Mouse (Mus musculus): ENCODE data around the gene Acer2. TPM values are rescaled to one million over a fixed set of nuclear protein-coding genes. Genes with fewer than 3 reads are reported as not detected.
"Not testable (repeated sequence)": the region's sequence is repeated elsewhere in the genome, so short reads cannot be mapped to it uniquely, and the experiment has no call there.

Acer2 gene
- 9.4 and 11.3 TPM in 2 replicates for polyA plus RNA-seq (2016; fragmentation: Nextera tagmentation; extraction: Ambion mirVana)

DNA sequence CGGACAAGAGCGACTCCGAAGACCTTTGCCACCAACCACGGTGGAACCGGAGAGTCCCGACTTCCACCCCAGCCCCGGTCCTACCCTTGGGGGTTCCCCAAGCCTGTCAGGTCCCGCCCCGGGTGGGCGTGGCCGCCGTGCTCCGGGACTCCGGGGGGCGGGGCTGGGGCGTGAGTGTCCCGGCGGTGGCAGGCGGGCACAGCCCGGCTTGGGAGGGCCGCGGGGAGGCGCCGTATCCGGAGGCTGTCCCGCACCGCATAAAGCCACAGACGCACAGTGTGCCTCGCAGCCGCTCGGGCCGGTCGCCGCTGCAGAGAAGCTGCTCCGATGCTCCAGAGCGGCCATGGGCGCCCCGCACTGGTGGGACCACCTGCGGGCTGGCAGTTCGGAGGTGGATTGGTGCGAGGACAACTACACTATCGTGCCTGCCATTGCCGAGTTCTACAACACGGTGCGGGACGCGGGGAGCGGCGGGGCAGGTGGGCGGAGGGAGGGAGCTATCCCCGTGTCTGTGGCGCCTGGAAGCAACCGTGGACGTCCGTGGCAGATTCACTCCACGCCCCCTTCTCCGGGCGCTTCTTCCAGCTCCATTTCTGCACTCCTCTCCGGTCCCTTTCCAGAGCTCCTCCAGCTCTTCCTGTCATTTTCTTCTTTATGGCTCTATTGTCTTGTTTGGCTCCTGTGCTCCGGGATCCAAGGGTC lies at the start of gene Acer2:
Gene Acer2, plus strand, starts transcription at position 251 of the 702 bp plus-strand sequence.
- peak; percentile 78 for DNase-seq (ENCODE audit: low spot score)
- Histone ChIP-seq H3K9me3 (no peaks in the 10 kb centered on the region), H3K36me3 (no peaks in the 10 kb centered on the region), H3K4me1 (replicated peaks) (peaks cover 12% of the 10 kb centered on the region; the same call in 1 of the 2 replicates), H3K27ac (peak within 1 kb of the TSS; percentile 81), H3K4me3 (peak within 1 kb of the TSS; percentile 74), H3K27me3 (ENCODE audit: insufficient read depth, poor library complexity, severe bottlenecking) (peaks cover 40% of the 10 kb centered on the region)
- WGBS, result under 1% methylated on average over 60 of the region's 60 CpGs

DNA sequence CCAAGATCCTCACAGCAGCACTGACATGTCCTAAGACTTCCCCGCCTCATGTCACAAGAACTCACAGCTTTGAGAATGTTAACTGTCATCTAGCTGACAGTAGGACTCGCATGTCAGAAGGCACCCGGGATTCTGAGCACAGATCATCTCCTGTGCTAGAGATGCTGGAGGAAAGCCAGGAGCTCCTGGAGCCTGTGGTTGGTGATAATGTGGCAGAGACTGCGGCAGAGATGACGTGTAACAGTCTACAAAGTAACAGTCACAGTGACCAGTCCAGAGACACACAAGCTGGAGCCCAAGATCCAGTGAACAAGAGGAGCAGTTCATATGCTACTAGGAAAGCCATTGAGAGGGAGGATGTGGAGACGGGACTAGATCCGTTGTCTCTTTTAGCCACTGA lies 49.1 kb upstream of the Acer2 start:
- DNase-seq (ENCODE audit: low spot score), result no peak
- H3K36me3 ChIP-seq, result peaks cover 73% of the 10 kb centered on the region
- WGBS, result 92% methylated on average over 7 of the region's 7 CpGs

DNA sequence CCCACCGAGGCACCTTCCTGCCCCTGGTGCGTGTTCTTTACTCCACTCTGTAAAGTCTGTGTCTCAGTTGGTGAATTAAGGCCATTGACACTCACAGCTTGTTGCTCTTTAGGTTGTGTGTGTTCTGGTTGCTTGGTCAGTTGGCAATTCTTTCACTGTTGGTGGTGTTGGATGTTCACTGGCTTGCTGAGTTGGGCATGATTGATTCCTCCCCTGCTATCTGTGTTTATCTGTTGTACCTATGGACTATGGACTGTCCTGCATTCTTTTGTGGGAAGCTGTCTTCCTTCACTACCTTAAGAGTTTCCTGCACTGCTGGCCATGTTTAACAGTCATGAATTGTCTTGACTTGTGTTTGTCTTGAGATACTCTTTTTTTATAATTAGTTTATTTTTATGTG lies 42.3 kb upstream of the Acer2 start:
- peaks cover 72% of the 10 kb centered on the region for H3K36me3 ChIP-seq
- H3K27me3 ChIP-seq (ENCODE audit: insufficient read depth, poor library complexity, severe bottlenecking), result no peaks in the 10 kb centered on the region
- 99% methylated on average over 2 of the region's 2 CpGs for WGBS

More for the DNA sequence above, 49.1 kb upstream of the Acer2 start:
- no peaks in the 10 kb centered on the region for H3K9me3 ChIP-seq
- H3K4me1 ChIP-seq (replicated peaks), result no peaks in the 10 kb centered on the region
- no peak overlapping the region for H3K4me3 ChIP-seq
- H3K27me3 ChIP-seq (ENCODE audit: insufficient read depth, poor library complexity, severe bottlenecking), result no peaks in the 10 kb centered on the region
- H3K27ac ChIP-seq, result no peak overlapping the region

DNA sequence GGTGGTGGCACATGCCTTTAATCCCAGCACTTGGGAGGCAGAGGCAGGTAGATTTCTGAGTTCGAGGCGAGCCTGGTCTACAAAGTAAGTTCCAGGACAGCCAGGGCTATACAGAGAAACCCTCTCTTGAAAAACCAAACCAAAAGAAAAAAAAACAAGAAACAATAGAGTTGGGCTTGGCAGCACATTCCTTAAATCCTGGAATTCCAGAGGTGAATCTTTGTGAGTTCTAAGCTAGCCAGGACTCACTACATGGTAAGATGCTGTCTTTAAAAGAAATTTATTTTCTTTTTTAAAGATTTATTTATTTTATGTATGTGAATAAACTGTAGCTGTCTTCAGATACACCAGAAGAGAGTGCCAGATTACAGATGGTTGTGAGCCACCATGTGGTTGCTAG lies 33.1 kb upstream of the Acer2 start:
- peaks cover 79% of the 10 kb centered on the region for H3K36me3 ChIP-seq
- DNase-seq (ENCODE audit: low spot score); H3K27ac ChIP-seq; H3K4me3 ChIP-seq; H3K4me1 ChIP-seq (replicated peaks); H3K9me3 ChIP-seq; H3K27me3 ChIP-seq (ENCODE audit: insufficient read depth, poor library complexity, severe bottlenecking): not testable (repeated sequence)
- WGBS, result 93% methylated on average over 2 of the region's 2 CpGs

More for the DNA sequence above, 42.3 kb upstream of the Acer2 start:
- Histone ChIP-seq H3K4me3 (no peak overlapping the region), H3K27ac (no peak overlapping the region), H3K4me1 (replicated peaks) (no peaks in the 10 kb centered on the region), H3K9me3 (no peaks in the 10 kb centered on the region)
- DNase-seq (ENCODE audit: low spot score), result no peak

DNA sequence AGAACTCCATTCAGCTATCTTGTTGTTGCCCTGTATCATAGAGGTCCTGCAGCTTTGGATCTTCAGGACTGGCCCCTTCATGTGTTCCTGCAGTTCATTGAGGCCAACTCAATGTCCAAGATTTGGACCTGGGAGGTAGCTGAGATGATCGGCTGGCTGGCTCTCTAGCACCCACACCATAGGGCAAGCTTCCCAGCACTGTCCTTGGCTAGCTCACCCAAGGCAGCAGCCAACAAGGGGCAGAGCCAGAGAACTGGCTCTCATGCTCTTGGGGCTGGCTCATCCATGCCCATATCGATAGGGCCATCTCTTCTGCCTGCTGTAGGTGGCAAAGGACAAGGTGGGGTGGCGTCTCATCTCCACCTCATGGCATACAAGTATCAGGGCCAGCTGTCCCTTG lies 28.8 kb upstream of the Acer2 start:
- Histone ChIP-seq H3K9me3 (no peaks in the 10 kb centered on the region), H3K27ac (no peak overlapping the region), H3K4me3 (no peak overlapping the region), H3K4me1 (replicated peaks) (no peaks in the 10 kb centered on the region), H3K36me3 (peaks cover 77% of the 10 kb centered on the region), H3K27me3 (ENCODE audit: insufficient read depth, poor library complexity, severe bottlenecking) (no peaks in the 10 kb centered on the region)
- no peak for DNase-seq (ENCODE audit: low spot score)
- WGBS, result 94% methylated on average over 3 of the region's 3 CpGs

DNA sequence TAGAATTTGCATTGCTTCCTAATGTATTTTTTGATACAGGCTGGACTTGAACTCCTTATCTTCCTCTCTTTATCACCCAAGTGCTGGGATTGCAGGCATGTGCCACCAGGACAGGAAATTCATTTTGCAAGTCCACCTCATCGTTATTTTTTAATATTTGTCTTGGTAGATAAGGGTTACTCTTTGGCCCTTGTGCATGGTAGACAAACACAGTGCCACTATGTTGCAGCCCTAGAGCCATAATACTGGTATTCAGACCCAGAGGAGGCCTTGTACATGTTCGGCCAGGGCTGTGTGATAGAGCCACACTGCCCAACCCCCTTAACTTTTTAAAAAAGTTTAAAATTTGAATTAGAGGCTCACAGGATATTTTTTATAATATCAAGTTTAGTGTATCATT lies 26.9 kb upstream of the Acer2 start:
- Histone ChIP-seq H3K27me3 (ENCODE audit: insufficient read depth, poor library complexity, severe bottlenecking) (no peaks in the 10 kb centered on the region), H3K27ac (no peak overlapping the region), H3K9me3 (no peaks in the 10 kb centered on the region), H3K4me3 (no peak overlapping the region), H3K36me3 (peaks cover 72% of the 10 kb centered on the region), H3K4me1 (replicated peaks) (no peaks in the 10 kb centered on the region)
- 88% methylated on average over 2 of the region's 2 CpGs for WGBS
- no peak for DNase-seq (ENCODE audit: low spot score)

DNA sequence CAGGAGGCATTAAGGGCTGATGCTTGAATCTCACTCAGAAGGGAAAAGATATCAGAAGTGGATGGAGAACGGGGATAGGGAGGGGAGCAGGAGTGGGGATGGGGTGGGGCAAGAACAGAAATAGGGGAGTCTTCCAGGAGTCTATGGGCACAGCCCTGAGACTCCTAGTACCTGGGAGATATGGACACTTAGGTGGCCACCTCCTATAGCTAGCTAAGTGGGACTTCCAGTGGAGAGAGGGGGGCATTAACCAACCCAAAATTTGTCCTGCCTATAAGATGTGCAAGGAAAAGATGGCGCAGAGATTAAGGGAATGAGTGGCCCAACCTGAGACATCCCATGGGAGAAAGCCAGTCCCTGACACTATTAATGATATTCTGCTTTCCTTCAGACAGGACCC lies 22.9 kb upstream of the Acer2 start:
- DNase-seq (ENCODE audit: low spot score), result no peak
- 79% methylated on average over 2 of the region's 2 CpGs for WGBS
- no peaks in the 10 kb centered on the region for H3K27me3 ChIP-seq (ENCODE audit: insufficient read depth, poor library complexity, severe bottlenecking)
- no peak overlapping the region for H3K4me3 ChIP-seq
- H3K4me1 ChIP-seq (replicated peaks), result peaks cover 8% of the 10 kb centered on the region
- no peak overlapping the region for H3K27ac ChIP-seq
- no peaks in the 10 kb centered on the region; the same call in 1 of the 2 replicates for H3K9me3 ChIP-seq
- peaks cover 74% of the 10 kb centered on the region for H3K36me3 ChIP-seq

DNA sequence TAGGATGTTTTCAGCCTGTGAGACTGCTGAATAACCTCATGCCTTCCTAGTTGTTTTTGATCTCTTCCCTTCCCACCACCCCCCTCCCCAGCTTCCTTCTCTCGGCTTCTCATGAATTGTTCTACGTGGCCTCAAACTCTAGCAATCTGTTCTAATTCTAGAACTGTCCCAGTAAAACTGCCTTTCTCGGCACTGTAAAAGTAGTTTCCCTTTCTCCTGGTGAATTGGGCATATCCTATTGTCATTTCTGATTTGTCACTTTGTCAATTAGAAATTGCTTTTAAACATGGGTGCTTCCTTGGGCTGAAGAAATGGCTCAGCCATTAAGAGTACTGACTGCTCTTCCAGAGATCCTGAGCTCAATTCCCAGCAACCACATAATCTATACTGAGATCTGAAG lies 22.2 kb upstream of the Acer2 start:
- Histone ChIP-seq H3K36me3 (peaks cover 67% of the 10 kb centered on the region), H3K27ac (no peak overlapping the region), H3K4me3 (no peak overlapping the region), H3K27me3 (ENCODE audit: insufficient read depth, poor library complexity, severe bottlenecking) (no peaks in the 10 kb centered on the region), H3K9me3 (no peaks in the 10 kb centered on the region; the same call in 1 of the 2 replicates), H3K4me1 (replicated peaks) (peaks cover 8% of the 10 kb centered on the region)
- DNase-seq (ENCODE audit: low spot score), result no peak
- WGBS, result 77% methylated on average over 3 of the region's 3 CpGs

DNA sequence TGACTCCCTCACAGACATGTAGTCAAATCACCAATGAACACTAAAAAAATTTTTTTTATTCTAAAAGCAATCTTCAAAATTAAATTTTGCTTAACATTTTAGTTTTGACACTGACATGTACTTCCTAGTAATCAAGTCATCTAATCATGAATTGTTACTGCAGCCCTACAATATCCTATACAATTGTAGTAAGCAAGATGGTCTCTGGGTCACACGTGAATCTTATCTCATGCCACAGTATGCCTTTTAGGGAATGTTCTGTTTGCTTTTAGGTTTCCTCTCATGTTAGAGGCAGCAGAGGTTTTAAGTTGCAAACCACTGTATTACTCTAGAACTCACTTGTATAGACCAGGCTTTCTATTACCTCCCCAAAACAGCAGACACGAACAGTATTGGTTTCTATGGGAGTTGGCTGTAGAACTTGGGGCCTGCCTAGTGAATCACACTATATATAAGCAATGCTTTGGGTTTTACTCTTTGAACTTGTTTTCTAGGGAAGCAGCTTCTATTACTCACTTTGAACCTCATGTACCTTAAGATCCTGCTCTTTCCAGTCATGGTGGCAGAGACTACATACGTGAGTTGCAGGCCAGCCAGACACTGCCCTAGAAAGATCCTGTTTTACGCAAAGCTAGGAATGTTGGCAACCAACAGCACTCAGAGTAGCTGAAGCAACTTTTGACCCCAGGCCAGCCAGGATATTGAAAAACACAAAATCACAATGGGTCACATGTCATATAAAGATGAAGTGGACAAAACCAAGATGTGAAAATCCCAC lies 21.2 kb upstream of the Acer2 start:
- Histone ChIP-seq H3K27ac (no peak overlapping the region), H3K27me3 (ENCODE audit: insufficient read depth, poor library complexity, severe bottlenecking) (no peaks in the 10 kb centered on the region), H3K9me3 (no peaks in the 10 kb centered on the region; the same call in 1 of the 2 replicates), H3K36me3 (peaks cover 57% of the 10 kb centered on the region), H3K4me1 (replicated peaks) (peaks cover 11% of the 10 kb centered on the region), H3K4me3 (no peak overlapping the region)
- 84% methylated on average over 4 of the region's 4 CpGs for WGBS
- no peak for DNase-seq (ENCODE audit: low spot score)

DNA sequence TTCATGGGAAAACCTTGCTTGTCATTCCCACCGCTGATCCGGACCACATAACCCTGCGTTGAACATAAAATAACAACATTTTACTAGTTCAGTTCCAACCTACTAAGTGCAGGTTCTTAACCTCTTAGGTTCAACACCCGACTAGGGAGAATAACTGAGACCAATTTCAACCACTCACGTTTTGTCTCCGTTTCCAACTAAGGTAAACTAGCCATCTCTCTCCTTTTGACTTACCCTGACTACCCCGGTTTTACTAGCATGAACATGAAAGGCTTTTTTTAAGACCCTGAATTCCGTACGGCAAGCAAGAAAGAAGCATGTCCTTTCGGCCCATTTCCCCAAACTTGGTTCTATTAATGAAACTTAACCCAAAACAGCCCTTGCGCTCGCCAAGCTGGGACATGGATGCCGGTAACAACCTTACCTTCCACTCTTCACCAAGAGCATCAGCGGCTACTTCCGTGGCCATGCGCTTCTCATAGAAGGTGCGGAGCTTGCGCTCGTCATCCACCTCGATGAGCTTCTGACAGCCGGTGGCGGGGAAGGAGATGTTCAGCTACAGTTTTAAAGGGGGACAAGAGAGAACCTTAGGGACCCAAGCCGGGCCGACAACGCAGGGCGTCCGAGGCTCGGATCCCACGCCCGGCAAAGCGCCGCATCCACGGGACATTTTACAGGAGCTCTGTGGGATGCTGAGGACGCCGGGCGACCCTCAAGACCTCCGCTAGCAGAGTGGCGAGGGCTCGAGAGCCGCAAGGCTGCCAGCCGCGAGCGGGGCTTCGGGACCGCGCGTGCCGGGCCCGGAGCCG lies 17.7 kb upstream of the Acer2 start:
- Histone ChIP-seq H3K27ac (peak overlapping the region; percentile 100), H3K36me3 (peaks cover 45% of the 10 kb centered on the region), H3K4me1 (replicated peaks) (peaks cover 16% of the 10 kb centered on the region), H3K9me3 (no peaks in the 10 kb centered on the region; the same call in 1 of the 2 replicates), H3K4me3 (peak overlapping the region; percentile 99), H3K27me3 (ENCODE audit: insufficient read depth, poor library complexity, severe bottlenecking) (no peaks in the 10 kb centered on the region)
- DNase-seq (ENCODE audit: low spot score), result peak; percentile 20
- WGBS, result 2% methylated on average over 50 of the region's 50 CpGs

DNA sequence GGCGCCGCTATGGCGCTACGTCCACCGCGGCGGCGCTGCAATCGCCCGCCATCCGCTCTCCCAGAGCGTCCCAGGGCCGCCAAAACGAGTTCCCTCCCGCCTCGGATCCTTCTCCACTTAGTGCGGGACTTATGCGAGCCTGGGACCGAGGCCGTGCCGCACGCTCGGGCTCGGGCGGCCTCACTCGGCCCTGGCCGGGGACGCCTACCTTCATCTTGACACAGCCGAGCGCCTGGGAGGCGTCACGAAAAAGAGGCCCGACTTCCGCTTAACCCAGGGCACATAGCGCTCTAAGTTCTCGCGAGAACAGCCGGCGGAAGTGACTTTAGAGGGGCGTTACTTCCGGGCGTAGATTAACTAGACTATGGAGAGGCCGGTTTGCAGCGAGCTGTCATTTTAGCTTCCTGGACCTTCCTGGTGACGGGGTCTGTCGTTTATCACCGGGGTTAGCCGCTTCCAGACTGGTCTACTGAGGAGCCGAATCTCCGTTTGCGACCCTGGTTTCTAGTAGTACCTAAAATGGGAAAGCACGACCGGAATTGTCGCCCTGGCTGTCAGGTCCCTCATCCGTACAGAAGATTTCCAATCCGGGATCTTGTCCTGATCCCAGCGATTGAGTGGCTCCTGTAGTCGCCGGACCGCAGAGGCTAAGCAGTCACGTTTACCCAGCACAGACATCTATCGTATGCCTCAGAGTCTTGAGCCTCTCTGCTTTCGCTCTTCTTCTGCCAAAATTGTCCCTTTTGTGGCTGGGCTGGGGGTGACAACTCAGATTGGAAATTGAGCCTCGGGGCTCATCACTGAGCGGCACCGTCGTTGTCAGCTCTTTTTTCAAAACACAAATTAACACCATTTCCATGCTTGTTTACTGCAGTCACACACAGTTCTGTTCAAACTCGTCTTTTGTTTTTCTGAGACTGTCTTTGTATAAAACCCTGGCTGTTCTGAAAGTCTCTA lies 16.8 kb upstream of the Acer2 start, which contains the start of gene Rps6:
Gene Rps6, minus strand, starts transcription at position 300 of the 957 bp plus-strand sequence.
- Histone ChIP-seq H3K27ac (peak within 1 kb of the TSS; percentile 100), H3K4me1 (replicated peaks) (peaks cover 16% of the 10 kb centered on the region), H3K4me3 (peak within 1 kb of the TSS; percentile 99), H3K9me3 (no peaks in the 10 kb centered on the region; the same call in 1 of the 2 replicates), H3K27me3 (ENCODE audit: insufficient read depth, poor library complexity, severe bottlenecking) (no peaks in the 10 kb centered on the region), H3K36me3 (peaks cover 38% of the 10 kb centered on the region)
- under 1% methylated on average over 68 of the region's 68 CpGs for WGBS
- peak; percentile 96 for DNase-seq (ENCODE audit: low spot score)
